In genomic region chr11:24682423-24682822, GRCm38 (mm10) we compare ENCODE assay signal across 31 mouse cellular contexts.
"Had no signal": no experiment of that assay in that cellular context is flagged by ENCODE, and none has a peak within 500 bp of the region (broad histone marks: within the 10 kb centered on the region; RNA-seq: fewer than 3 reads in every experiment).

No protein-coding gene starts in this region.

- H3K4me1 ChIP-seq: limb, embryonic 15.5 days; liver, embryonic 12.5 days; liver, embryonic 13.5 days; liver, embryonic 15.5 days; lung, embryonic 15.5 days; megakaryocyte, embryonic 14.5 days; midbrain, embryonic 10.5 days; midbrain, embryonic 12.5 days; midbrain, embryonic 13.5 days; midbrain, embryonic 15.5 days had no signal

- H3K27ac ChIP-seq: limb, embryonic 12.5 days; limb, embryonic 13.5 days; limb, embryonic 15.5 days; liver, embryonic 12.5 days; liver, embryonic 13.5 days; liver, embryonic 14.5 days; liver, embryonic 15.5 days; lung, embryonic 15.5 days; macrophage; midbrain, embryonic 10.5 days; midbrain, embryonic 12.5 days; midbrain, embryonic 13.5 days; midbrain, embryonic 15.5 days; neural tube, embryonic 12.5 days had no signal

- H3K9ac ChIP-seq: limb, embryonic 12.5 days; limb, embryonic 13.5 days; limb, embryonic 15.5 days; liver, embryonic 12.5 days; liver, embryonic 13.5 days; liver, embryonic 14.5 days; liver, embryonic 15.5 days; liver, postnatal 0 days; lung, embryonic 14.5 days; lung, embryonic 15.5 days; midbrain, embryonic 12.5 days; midbrain, embryonic 13.5 days; midbrain, embryonic 15.5 days; neural tube, embryonic 12.5 days had no signal

- H3K9me3 ChIP-seq: limb, embryonic 12.5 days; limb, embryonic 13.5 days; limb, embryonic 15.5 days; liver, embryonic 12.5 days; liver, embryonic 13.5 days; liver, embryonic 15.5 days; lung, embryonic 15.5 days; megakaryocyte, embryonic 14.5 days; midbrain, embryonic 10.5 days; midbrain, embryonic 12.5 days; midbrain, embryonic 13.5 days; midbrain, embryonic 15.5 days; neural tube, embryonic 12.5 days had no signal

- H3K36me3 ChIP-seq: limb, embryonic 12.5 days; limb, embryonic 13.5 days; limb, embryonic 15.5 days; liver, embryonic 12.5 days; liver, embryonic 13.5 days; liver, embryonic 15.5 days; lung, embryonic 15.5 days; midbrain, embryonic 10.5 days; midbrain, embryonic 12.5 days; midbrain, embryonic 13.5 days; midbrain, embryonic 15.5 days; neural tube, embryonic 12.5 days had no signal

- ATAC-seq: liver, embryonic 12.5 days; liver, postnatal 0 days; lung, postnatal 0 days; midbrain, embryonic 13.5 days; midbrain, embryonic 15.5 days; midbrain, embryonic 16.5 days had no signal

- DNase-seq: left cerebral cortex, postnatal 4 days; liver; liver, embryonic 13.5 days; liver, postnatal 0 days; lung, adult 18-20 months; lung, adult 2 months; lung, embryonic 14.5 days; lung, postnatal 10 days; lung, postnatal 14 days; lung, postnatal 36 days; lung, postnatal 4 days; midbrain, embryonic 14.5 days had no signal

- H3K27me3 ChIP-seq: limb, embryonic 12.5 days; limb, embryonic 13.5 days; limb, embryonic 15.5 days; liver, embryonic 12.5 days; liver, embryonic 13.5 days; liver, embryonic 15.5 days; lung, embryonic 15.5 days; megakaryocyte, embryonic 14.5 days; midbrain, embryonic 12.5 days; midbrain, embryonic 13.5 days; midbrain, embryonic 15.5 days; neural tube, embryonic 12.5 days had no signal

- H3K4me3 ChIP-seq: limb, embryonic 12.5 days; limb, embryonic 13.5 days; limb, embryonic 15.5 days; liver, embryonic 12.5 days; liver, embryonic 13.5 days; liver, embryonic 15.5 days; lung, embryonic 15.5 days; megakaryocyte, embryonic 14.5 days; midbrain, embryonic 10.5 days; midbrain, embryonic 12.5 days; midbrain, embryonic 13.5 days; midbrain, embryonic 15.5 days; myocyte; neural tube, embryonic 12.5 days had no signal

- H3K4me2 ChIP-seq: limb, embryonic 12.5 days; limb, embryonic 13.5 days; limb, embryonic 15.5 days; liver, embryonic 11.5 days; liver, embryonic 12.5 days; liver, embryonic 13.5 days; liver, embryonic 15.5 days; lung, embryonic 14.5 days; lung, embryonic 15.5 days; midbrain, embryonic 11.5 days; midbrain, embryonic 12.5 days; midbrain, embryonic 13.5 days; midbrain, embryonic 15.5 days; neural tube, embryonic 12.5 days had no signal
